Mouse (Mus musculus) intestine, embryonic 14.5 days (tissue): Measurements from ENCODE around the gene Crhr1. TPM values are rescaled to one million over a fixed set of nuclear protein-coding genes. Genes with fewer than 3 reads are reported as not detected.

Experiments
- ATAC-seq: fragments of 200-750 bp; cut with Nextera tagmentation; replicated peaks from 2 replicates; pipeline ENCODE4 v1.8.0; 2017; ENCODE audit warnings: low read depth, moderate number of reproducible peaks, moderate TSS enrichment, moderate library complexity; ENCODE audit not compliant: low FRiP score, low TSS enrichment
- DNase-seq: peaks from one replicate; pipeline ENCODE4 v3.0.0-alpha.2; 2018; ENCODE audit warnings: low spot score
- H3K27ac ChIP-seq: fragments of 300-500 bp; sonication (generic); 2 replicates; pipeline ENCODE4 v1.5.1; 2014; ENCODE audit warnings: low read depth, mild to moderate bottlenecking, control low read depth
- H3K27me3 ChIP-seq: fragments of 300-500 bp; sonication (generic); replicated peaks from 2 replicates; pipeline ENCODE4 v1.6.1; 2014; ENCODE audit warnings: low read length, control low read depth; ENCODE audit not compliant: control insufficient read depth, insufficient read depth
- H3K36me3 ChIP-seq: fragments of 300-500 bp; sonication (generic); 2 replicates; pipeline ENCODE4 v1.6.1; 2014; ENCODE audit warnings: low read length, control low read depth; ENCODE audit not compliant: control insufficient read depth, insufficient read depth
- H3K4me1 ChIP-seq: fragments of 300-500 bp; sonication (generic); replicated peaks from 2 replicates; pipeline ENCODE4 v1.6.1; 2014; ENCODE audit warnings: low read length, control low read depth, mixed read lengths; ENCODE audit not compliant: control insufficient read depth, insufficient read depth
- H3K4me2 ChIP-seq: fragments of 300-500 bp; sonication (generic); 2 replicates; pipeline ENCODE4 v1.6.1; 2014; ENCODE audit warnings: low read length
- H3K4me3 ChIP-seq: fragments of 300-500 bp; sonication (generic); 2 replicates; pipeline ENCODE4 v1.5.1; 2014; ENCODE audit warnings: low read depth, low read length, control low read depth, mixed read lengths
- H3K9ac ChIP-seq: fragments of 300-500 bp; sonication (generic); 2 replicates; pipeline ENCODE4 v1.6.1; 2014; ENCODE audit warnings: mild to moderate bottlenecking, low read length
- H3K9me3 ChIP-seq: fragments of 300-500 bp; sonication (generic); 2 replicates; pipeline ENCODE4 v1.6.1; 2016; ENCODE audit warnings: low read length, control low read depth; ENCODE audit not compliant: control insufficient read depth
- WGBS: fragments of 180-500 bp; shearing (Covaris S2); extraction: QIAGEN DNeasy Blood & Tissue Kit; methylation state at CpG from one replicate; pipeline ENCODE4 v1.1.7; 2014; 5-methylcytosine and 5-hydroxymethylcytosine counted together
- polyA plus RNA-seq: library from polyadenylated mRNA; unstranded; fragments of >200 nt; fragmentation: Nextera tagmentation; extraction: Ambion mirVana; gene quantifications from 2 replicates; pipeline ENCODE4 v1.2.1, GENCODE M21; 2014

Crhr1 gene
- polyA plus RNA-seq, 1 experiment from 2014 or later, result 0.26 TPM

GRCm38 (mm10) chr11:104218075-104218474 is 85.4 kb downstream of the Crhr1 start:
- ATAC-seq (no peak), DNase-seq (no peak)
- Histone ChIP-seq H3K4me3 (no peak overlapping the region), H3K27me3 (no peaks in the 10 kb centered on the region), H3K9ac (no peak overlapping the region), H3K27ac (no peak overlapping the region), H3K4me1 (no peaks in the 10 kb centered on the region), H3K9me3 (no peaks in the 10 kb centered on the region), H3K4me2 (no peak overlapping the region), H3K36me3 (no peaks in the 10 kb centered on the region)
- 82% methylated on average over 3 of the region's 3 CpGs for WGBS

- no peaks in the 10 kb centered on the region for H3K27me3 ChIP-seq
- H3K9me3 ChIP-seq, result no peaks in the 10 kb centered on the region
- H3K36me3 ChIP-seq, result no peaks in the 10 kb centered on the region
- DNase-seq (no peak), ATAC-seq (no peak)
- no peak overlapping the region for H3K27ac ChIP-seq
- no peak overlapping the region for H3K4me3 ChIP-seq
- no peak overlapping the region for H3K9ac ChIP-seq
- 84% methylated on average over 4 of the region's 4 CpGs for WGBS
- H3K4me1 ChIP-seq, result no peaks in the 10 kb centered on the region
- H3K4me2 ChIP-seq, result no peak overlapping the region
Observed at GRCm38 (mm10) chr11:104220291-104220690, 87.6 kb downstream of the Crhr1 start.

GRCm38 (mm10) chr11:104221751-104222150 is 89.1 kb downstream of the Crhr1 start:
- DNase-seq, result no peak
- no peaks in the 10 kb centered on the region for H3K9me3 ChIP-seq
- 70% methylated on average over 5 of the region's 5 CpGs for WGBS
- no peak overlapping the region for H3K9ac ChIP-seq
- no peak overlapping the region for H3K4me3 ChIP-seq
- H3K27me3 ChIP-seq, result no peaks in the 10 kb centered on the region
- H3K36me3 ChIP-seq, result no peaks in the 10 kb centered on the region
- H3K4me2 ChIP-seq, result no peak overlapping the region
- no peak for ATAC-seq
- no peaks in the 10 kb centered on the region for H3K4me1 ChIP-seq
- H3K27ac ChIP-seq, result no peak overlapping the region

GRCm38 (mm10) chr11:104223301-104223700 is 90.6 kb downstream of the Crhr1 start:
- H3K27me3 ChIP-seq, result no peaks in the 10 kb centered on the region
- no peak overlapping the region for H3K9ac ChIP-seq
- no peaks in the 10 kb centered on the region for H3K36me3 ChIP-seq
- H3K4me1 ChIP-seq, result no peaks in the 10 kb centered on the region
- ATAC-seq (no peak), DNase-seq (no peak)
- no peak overlapping the region for H3K4me2 ChIP-seq
- no peak overlapping the region for H3K4me3 ChIP-seq
- 86% methylated on average over 9 of the region's 9 CpGs for WGBS
- H3K9me3 ChIP-seq, result no peaks in the 10 kb centered on the region
- H3K27ac ChIP-seq, result no peak overlapping the region

Other genes with a start within 250 kb of the Crhr1 start
- gene Nsf, start 178.8 kb upstream of the Crhr1 start, polyA plus RNA-seq, result 40.8 and 46.6 TPM in 2 replicates
- 48.8 and 57.5 TPM in 2 replicates for gene Arf2, start 166.1 kb upstream of the Crhr1 start, polyA plus RNA-seq
- not detected in 2 replicates for gene Sppl2c, start 53.5 kb downstream of the Crhr1 start, polyA plus RNA-seq
- 16.8 and 18.9 TPM in 2 replicates for gene Mapt, start 98.5 kb downstream of the Crhr1 start, polyA plus RNA-seq